Mouse (Mus musculus): ENCODE data around the gene Kcnn1. TPM values are rescaled to one million over a fixed set of nuclear protein-coding genes. Genes with fewer than 3 reads are reported as not detected.

Gene Kcnn1
- 6.2 and 6.4 TPM in 2 replicates for total RNA-seq (2014; rRNA removed)
- polyA plus RNA-seq (2012; rRNA removed), result 8.4 and 10.6 TPM in 2 replicates

GRCm38 (mm10) chr8:70862824-70863641, at the start of gene Kcnn1:
Gene Kcnn1 (minus strand): TSS chr8:70863258.
- WGBS, result 4% methylated on average over 55 of the region's 55 CpGs

GRCm38 (mm10) chr8:70911596-70911995, 48.5 kb upstream of the Kcnn1 start:
- WGBS, result 84% methylated on average over 5 of the region's 5 CpGs
- no peak overlapping the region for H3K4me3 ChIP-seq (ENCODE audit: insufficient read depth, low read depth, low read length)
- no peak for TF ChIP-seq CTCF (IDR thresholded peaks at IDR 0.05; ENCODE audit: low read depth, low read length)
- no peaks in the 10 kb centered on the region for H3K79me2 ChIP-seq (ENCODE audit: control insufficient read depth, insufficient read depth, low read length)
- H3K4me1 ChIP-seq (ENCODE audit: control insufficient read depth, insufficient read depth, low read length), result peaks cover 4% of the 10 kb centered on the region; the same call in 1 of the 2 replicates
- no peak overlapping the region for H3K9ac ChIP-seq (ENCODE audit: low read depth, low read length)
- DNase-seq (ENCODE audit: extremely low read depth, low read depth, low spot score), result no peak
- H3K27ac ChIP-seq (replicated peaks; ENCODE audit: insufficient read depth, low read depth, low read length), result no peak overlapping the region
- no peaks in the 10 kb centered on the region for H3K27me3 ChIP-seq (ENCODE audit: control insufficient read depth, insufficient read depth, low read length)
- H3K36me3 ChIP-seq (ENCODE audit: control insufficient read depth, insufficient read depth, low read length), result no peaks in the 10 kb centered on the region

More at GRCm38 (mm10) chr8:70862824-70863641, at the start of gene Kcnn1:
- Histone ChIP-seq H3K27ac (replicated peaks; ENCODE audit: insufficient read depth, low read depth, low read length) (no peak within 1 kb of the TSS), H3K9ac (ENCODE audit: low read depth, low read length) (no peak within 1 kb of the TSS), H3K36me3 (ENCODE audit: control insufficient read depth, insufficient read depth, low read length) (no peaks in the 10 kb centered on the region), H3K4me1 (ENCODE audit: control insufficient read depth, insufficient read depth, low read length) (peaks cover 8% of the 10 kb centered on the region; the same call in 1 of the 2 replicates), H3K4me3 (ENCODE audit: insufficient read depth, low read depth, low read length) (peak within 1 kb of the TSS; percentile 27; the same call in 1 of the 2 replicates), H3K79me2 (ENCODE audit: control insufficient read depth, insufficient read depth, low read length) (no peaks in the 10 kb centered on the region), H3K27me3 (ENCODE audit: control insufficient read depth, insufficient read depth, low read length) (peaks cover 15% of the 10 kb centered on the region)
- TF ChIP-seq CTCF (IDR thresholded peaks at IDR 0.05; ENCODE audit: low read depth, low read length) (no peak), POLR2A (IDR thresholded peaks at IDR 0.05; ENCODE audit: extremely low read depth, insufficient read depth, low read length) (no peak)
- no peak for DNase-seq (ENCODE audit: extremely low read depth, low read depth, low spot score)

- no peaks in the 10 kb centered on the region for H3K27me3 ChIP-seq (ENCODE audit: control insufficient read depth, insufficient read depth, low read length)
- H3K79me2 ChIP-seq (ENCODE audit: control insufficient read depth, insufficient read depth, low read length), result no peaks in the 10 kb centered on the region
- peaks cover 6% of the 10 kb centered on the region; the same call in 1 of the 2 replicates for H3K4me1 ChIP-seq (ENCODE audit: control insufficient read depth, insufficient read depth, low read length)
- H3K36me3 ChIP-seq (ENCODE audit: control insufficient read depth, insufficient read depth, low read length), result no peaks in the 10 kb centered on the region
- H3K27ac ChIP-seq (replicated peaks; ENCODE audit: insufficient read depth, low read depth, low read length), result no peak overlapping the region
- H3K4me3 ChIP-seq (ENCODE audit: insufficient read depth, low read depth, low read length), result no peak overlapping the region
- no peak for DNase-seq (ENCODE audit: extremely low read depth, low read depth, low spot score)
- TF ChIP-seq POLR2A (IDR thresholded peaks at IDR 0.05; ENCODE audit: extremely low read depth, insufficient read depth, low read length) (no peak), CTCF (IDR thresholded peaks at IDR 0.05; ENCODE audit: low read depth, low read length) (no peak)
- H3K9ac ChIP-seq (ENCODE audit: low read depth, low read length), result no peak overlapping the region
- WGBS, result 90% methylated on average over 2 of the region's 2 CpGs
Measured at GRCm38 (mm10) chr8:70907518-70907917, 44.5 kb upstream of the Kcnn1 start.

- DNase-seq (ENCODE audit: extremely low read depth, low read depth, low spot score), result no peak
- H3K27ac ChIP-seq (replicated peaks; ENCODE audit: insufficient read depth, low read depth, low read length), result no peak within 1 kb of the TSS
- H3K79me2 ChIP-seq (ENCODE audit: control insufficient read depth, insufficient read depth, low read length), result no peaks in the 10 kb centered on the region
Measured at GRCm38 (mm10) chr8:70905831-70906736, 43.0 kb upstream of the Kcnn1 start, which contains the start of gene Map1s. Gene Map1s (plus strand): TSS chr8:70905932.

GRCm38 (mm10) chr8:70905463-70905830, 42.4 kb upstream of the Kcnn1 start:
- H3K27ac ChIP-seq (replicated peaks; ENCODE audit: insufficient read depth, low read depth, low read length), result no peak overlapping the region
- no peaks in the 10 kb centered on the region for H3K27me3 ChIP-seq (ENCODE audit: control insufficient read depth, insufficient read depth, low read length)
- 13% methylated on average over 8 of the region's 8 CpGs for WGBS

More at GRCm38 (mm10) chr8:70905831-70906736, 43.0 kb upstream of the Kcnn1 start, which contains the start of gene Map1s:
- Histone ChIP-seq H3K36me3 (ENCODE audit: control insufficient read depth, insufficient read depth, low read length) (no peaks in the 10 kb centered on the region), H3K4me3 (ENCODE audit: insufficient read depth, low read depth, low read length) (peak within 1 kb of the TSS; percentile 94), H3K9ac (ENCODE audit: low read depth, low read length) (peak within 1 kb of the TSS; percentile 83), H3K4me1 (ENCODE audit: control insufficient read depth, insufficient read depth, low read length) (peaks cover 6% of the 10 kb centered on the region; the same call in 1 of the 2 replicates), H3K27me3 (ENCODE audit: control insufficient read depth, insufficient read depth, low read length) (no peaks in the 10 kb centered on the region)
- 2% methylated on average over 72 of the region's 86 CpGs for WGBS
- TF ChIP-seq CTCF (IDR thresholded peaks at IDR 0.05; ENCODE audit: low read depth, low read length), result no peak

More at GRCm38 (mm10) chr8:70905463-70905830, 42.4 kb upstream of the Kcnn1 start:
- Histone ChIP-seq H3K36me3 (ENCODE audit: control insufficient read depth, insufficient read depth, low read length) (no peaks in the 10 kb centered on the region), H3K4me1 (ENCODE audit: control insufficient read depth, insufficient read depth, low read length) (peaks cover 6% of the 10 kb centered on the region; the same call in 1 of the 2 replicates), H3K9ac (ENCODE audit: low read depth, low read length) (no peak overlapping the region), H3K79me2 (ENCODE audit: control insufficient read depth, insufficient read depth, low read length) (no peaks in the 10 kb centered on the region), H3K4me3 (ENCODE audit: insufficient read depth, low read depth, low read length) (peak overlapping the region; percentile 94)
- DNase-seq (ENCODE audit: extremely low read depth, low read depth, low spot score), result no peak
- TF ChIP-seq POLR2A (IDR thresholded peaks at IDR 0.05; ENCODE audit: extremely low read depth, insufficient read depth, low read length) (no peak), CTCF (IDR thresholded peaks at IDR 0.05; ENCODE audit: low read depth, low read length) (no peak)
